Mouse (Mus musculus) subcutaneous adipose tissue, adult 2 months (tissue): Measurements from ENCODE around the gene Cnot11. TPM values are rescaled to one million over a fixed set of nuclear protein-coding genes. Genes with fewer than 3 reads are reported as not detected.

Experiments
- polyA plus RNA-seq: library from polyadenylated mRNA; depleted of rRNA; stranded (reverse); fragments of >200 nt; gene quantifications from 2 replicates; pipeline ENCODE4 v1.2.3, GENCODE M21; 2012; ENCODE audit warnings: low replicate concordance; rRNA removed

Cnot11 gene
- 10.7 and 22.8 TPM in 2 replicates for polyA plus RNA-seq

DNA sequence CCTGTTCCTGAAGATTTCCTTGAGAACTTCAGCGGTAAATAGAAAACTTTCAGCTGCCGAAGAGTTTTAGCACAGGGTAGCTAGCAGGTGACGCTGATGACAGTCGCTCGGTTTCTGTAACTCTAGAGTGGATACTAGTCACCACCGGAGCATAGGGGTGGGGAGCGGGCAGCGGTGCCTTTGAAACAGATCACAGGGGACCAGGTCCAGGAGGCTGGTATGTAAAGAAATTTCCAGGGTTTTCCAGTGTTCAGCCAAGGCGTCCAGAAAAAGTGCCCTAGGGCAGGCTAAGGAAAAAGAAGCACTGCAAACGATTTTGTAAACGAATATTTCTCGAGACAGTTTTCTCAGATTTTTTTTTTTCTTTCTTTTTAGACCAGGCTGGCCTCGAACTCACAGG lies at the start of gene Cnot11:
Gene Cnot11 (plus strand): TSS at position 162 of the 400 bp plus-strand sequence.

GRCm38 (mm10) chr1:39577253-39577705 lies 42.5 kb downstream of the Cnot11 start, which contains the start of gene Rnf149:
Gene Rnf149, minus strand, starts transcription at chr1:39577405.

Other genes with a start within 250 kb of the Cnot11 start
- gene Rpl31, start 167.2 kb upstream of the Cnot11 start, polyA plus RNA-seq = 221 and 429 TPM in 2 replicates
- 8.0 and 23.3 TPM in 2 replicates for gene Tbc1d8, start 56.2 kb upstream of the Cnot11 start, polyA plus RNA-seq
- 16.1 and 27.6 TPM in 2 replicates for gene Rnf149, start 42.4 kb downstream of the Cnot11 start, polyA plus RNA-seq
- 0.03 and 0.41 TPM in 2 replicates for gene Creg2, start 116.5 kb downstream of the Cnot11 start, polyA plus RNA-seq
- 0.09 and 0.64 TPM in 2 replicates for gene Rfx8, start 186.0 kb downstream of the Cnot11 start, polyA plus RNA-seq